Mouse (Mus musculus) embryonic fibroblast, embryonic 13.5 days (primary cell): ENCODE results near the gene Galnt2.

Source experiments
- CTCF ChIP-seq: IDR thresholded peaks from 2 replicates; pipeline ENCODE4 v1.5.1; 2011; ENCODE audit warnings: mild to moderate bottlenecking, control low read depth, low read length, moderate library complexity, borderline replicate concordance; ENCODE audit not compliant: insufficient read depth
- POLR2A ChIP-seq: IDR thresholded peaks from 2 replicates; pipeline ENCODE4 v1.6.1; 2011; ENCODE audit warnings: low read depth, mild to moderate bottlenecking, control low read depth, low read length, moderate library complexity

GRCm38 (mm10) chr8:124260371-124260770 lies 29.2 kb downstream of the Galnt2 start:
- no peak for TF ChIP-seq POLR2A
- TF ChIP-seq CTCF: no peak
